Mouse (Mus musculus) urinary bladder, postnatal 4 days (tissue): ENCODE data around the gene Zfp367.

Source experiments
- DNase-seq, 2 experiments: peaks; one replicate each; pipeline ENCODE4 v3.0.0; 2021 to 2022; ENCODE audit warnings: low spot score in 2 of 2

The Zfp367 gene

DNA sequence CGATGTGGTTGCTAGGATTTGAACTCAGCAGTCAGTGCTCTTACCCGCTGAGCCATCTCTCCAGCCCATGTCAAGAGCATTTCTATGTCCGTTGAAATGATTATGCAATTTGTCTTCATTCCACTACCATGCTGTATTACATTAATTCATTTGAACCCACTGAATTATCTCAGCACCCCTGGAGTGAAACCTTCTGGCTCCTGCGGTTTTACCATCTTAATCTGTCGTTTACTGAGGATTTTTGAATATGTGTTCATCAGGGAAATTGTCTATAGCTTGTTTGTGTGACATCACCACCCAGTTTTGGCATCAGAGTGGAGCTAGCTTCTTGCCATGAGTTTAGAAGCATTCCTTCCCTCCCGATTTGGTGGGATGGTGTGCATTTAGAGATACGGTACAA lies 62.0 kb downstream of the Zfp367 start:
- DNase-seq = no peak

DNA sequence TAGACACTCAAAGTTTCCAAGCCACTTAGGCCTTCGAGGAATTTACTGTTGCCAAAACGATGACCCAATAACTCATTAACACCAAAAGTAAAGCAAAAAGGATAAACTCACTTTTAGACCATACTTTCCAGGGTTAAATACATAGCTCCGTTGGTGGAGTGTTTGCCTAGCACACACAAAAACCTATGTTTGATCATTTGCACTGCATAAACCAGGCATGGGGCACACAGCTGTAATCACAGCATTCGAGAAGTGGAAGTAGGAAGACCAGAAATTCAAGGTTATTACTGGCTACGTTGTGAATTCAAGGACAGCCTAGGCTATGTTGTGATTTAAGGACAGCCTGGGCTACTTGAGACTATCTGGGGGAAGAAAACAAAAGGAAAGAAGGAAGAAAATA lies 62.7 kb downstream of the Zfp367 start:
- no peak for DNase-seq

DNA sequence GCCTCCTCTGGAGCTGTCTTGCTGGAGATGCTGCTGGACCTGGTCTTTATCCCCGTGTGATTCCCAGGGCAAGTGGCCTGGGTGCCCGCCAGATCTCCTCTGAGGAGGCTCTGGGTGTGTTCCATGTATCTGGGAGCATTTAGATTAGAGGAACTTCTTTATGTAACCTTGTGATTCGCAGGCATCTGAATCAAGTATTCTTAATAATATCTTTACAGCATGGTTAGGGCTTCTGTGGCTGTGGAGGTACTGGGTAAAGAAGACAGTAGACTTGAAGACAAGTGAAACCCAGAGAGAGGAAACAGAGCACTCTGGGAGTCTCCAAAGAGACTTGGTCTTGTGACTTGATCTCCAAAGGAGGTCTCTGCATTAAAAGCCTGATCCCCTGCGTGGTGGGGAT lies 63.9 kb downstream of the Zfp367 start, which contains the start of gene Hsd17b3:
Gene Hsd17b3, minus strand, starts transcription at position 101 of the 400 bp plus-strand sequence.
- DNase-seq = no peak

DNA sequence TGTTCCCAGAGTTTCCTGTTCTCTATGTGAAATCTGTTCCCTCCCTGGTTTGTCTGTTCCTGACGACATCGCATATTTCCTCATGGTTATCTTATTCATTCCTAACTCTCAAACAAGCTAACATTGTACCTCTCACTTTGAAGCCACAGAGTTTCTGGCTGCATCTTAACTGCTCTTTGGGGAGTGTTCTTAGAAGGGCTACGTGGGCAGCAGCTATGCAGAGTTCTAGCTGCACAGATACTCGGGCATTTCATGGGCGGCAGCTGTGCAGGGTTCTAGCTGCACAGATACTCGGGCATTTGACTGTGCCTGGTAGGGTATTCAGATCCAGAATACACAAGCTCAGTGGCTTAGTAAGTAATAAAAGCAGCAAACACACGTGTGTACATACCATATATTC lies 64.9 kb downstream of the Zfp367 start:
- no peak for DNase-seq

DNA sequence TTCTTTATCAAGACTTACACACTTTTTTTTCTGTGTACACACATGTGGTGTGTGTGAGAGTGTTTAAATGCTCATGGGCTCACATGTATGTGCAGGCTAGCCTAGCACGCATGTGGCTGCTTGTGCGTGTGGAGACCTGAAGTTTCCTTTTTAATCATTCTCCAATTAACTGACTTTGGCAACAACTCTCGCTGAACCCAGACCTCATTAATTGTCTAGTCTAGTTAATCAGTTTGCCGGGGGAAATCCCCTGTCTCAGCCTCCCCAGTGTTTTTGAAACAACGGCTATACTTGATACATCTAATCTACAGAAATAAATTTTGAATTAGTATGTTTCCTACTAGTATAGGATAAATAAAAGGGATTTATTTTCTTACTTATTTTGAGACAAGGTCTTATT lies 67.0 kb downstream of the Zfp367 start:
- no peak for DNase-seq

DNA sequence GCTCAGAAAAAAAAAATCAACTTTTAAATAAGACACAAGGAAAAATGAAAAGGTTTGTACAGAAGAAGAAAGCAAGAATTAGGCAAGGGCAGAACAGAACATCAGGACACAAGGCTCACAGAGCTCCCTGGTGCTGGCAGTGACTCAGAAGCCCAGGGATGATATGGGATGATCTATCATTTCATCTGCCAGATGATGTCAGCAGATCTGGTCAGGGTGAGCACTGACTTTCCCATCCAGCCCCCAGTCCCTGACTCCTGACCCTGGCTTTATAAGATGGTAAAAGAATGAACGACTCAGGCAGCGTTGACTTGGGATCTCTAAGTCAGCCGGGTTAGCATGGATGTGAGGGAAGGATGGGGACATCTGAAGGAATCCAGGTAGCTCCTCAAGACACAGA lies 69.7 kb downstream of the Zfp367 start:
- no peak for DNase-seq
